Comparison of ENCODE assay signal across 1 mouse cellular context in the genomic region with DNA sequence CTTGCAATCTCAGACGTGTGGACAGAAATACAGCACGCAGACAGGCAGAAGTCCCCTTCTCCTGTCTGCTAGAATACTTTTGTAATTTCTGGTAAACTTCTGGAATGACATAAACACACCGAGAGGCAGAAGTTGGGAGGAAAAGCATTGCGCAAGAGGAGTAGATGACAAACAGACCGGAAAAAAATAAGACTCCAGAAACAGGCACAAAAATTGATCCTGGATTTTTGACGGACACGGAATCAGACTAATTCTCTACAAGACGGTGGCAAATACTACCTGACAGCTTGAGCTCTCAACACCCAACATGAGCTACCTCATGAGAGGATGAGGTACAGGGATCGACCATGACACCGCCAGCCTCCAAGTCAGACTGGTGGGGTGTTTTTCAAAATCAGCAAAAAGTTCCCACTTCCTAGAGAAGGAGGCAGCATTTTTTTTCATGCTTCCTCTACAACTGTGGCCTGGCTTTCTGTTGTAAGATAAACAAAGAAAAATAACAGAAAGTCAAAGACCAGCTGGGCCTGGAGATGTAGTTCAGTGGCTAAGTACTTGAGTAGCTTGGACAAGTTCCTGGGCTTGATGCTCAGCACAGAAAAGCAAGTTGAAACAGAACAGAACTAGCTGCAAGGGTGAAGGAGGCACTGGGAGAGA.
TF ChIP-seq lines count a peak whose summit lies in the region.

No protein-coding gene starts in this region.

TF ChIP-seq in MEL, 35 proteins besides CTCF, POLR2A, EP300 and RAD21:
- no peak for TF ChIP-seq GATA1 (IDR thresholded peaks at IDR 0.05; ENCODE audit: low read depth, low read length)
- no peak for TF ChIP-seq RCOR1 (IDR thresholded peaks at IDR 0.05; ENCODE audit: low read depth, low read length)
- TF ChIP-seq JUND (IDR thresholded peaks at IDR 0.05; ENCODE audit: low read depth, low read length): no peak
- TF ChIP-seq CHD2 (IDR thresholded peaks at IDR 0.05; ENCODE audit: low read length): no peak
- no peak for TF ChIP-seq HCFC1 (IDR thresholded peaks at IDR 0.05; ENCODE audit: low read depth, low read length)
- peak; percentile 45; the same call in 1 of the 2 replicates for TF ChIP-seq ETS1 (IDR thresholded peaks at IDR 0.05; ENCODE audit: low read depth, low read length)
- TF ChIP-seq MYB (IDR thresholded peaks at IDR 0.05; ENCODE audit: low read depth, low read length): 0 out of 2 replicates have a peak, but pooled peaks have one; percentile 37
- peak; percentile 27; the same call in 1 of the 2 replicates for TF ChIP-seq TCF12 (IDR thresholded peaks at IDR 0.05; ENCODE audit: low read depth, low read length)
- peak; percentile 64 for TF ChIP-seq ZNF384 (IDR thresholded peaks at IDR 0.05; ENCODE audit: low read depth, low read length)
- no peak for TF ChIP-seq KAT2A (conservative IDR thresholded peaks at IDR 0.05; ENCODE audit: low read depth, low read length)
